Mouse (Mus musculus) adrenal gland, postnatal 10 days (tissue): ENCODE results near the gene Tspan9. TPM values are rescaled to one million over a fixed set of nuclear protein-coding genes. Genes with fewer than 3 reads are reported as not detected.
A peak's percentile ranks its signal among the peaks of the same experiment; 100 is the strongest.

Source experiments
- DNase-seq: peaks from one replicate; pipeline ENCODE4 v3.0.0; 2021; ENCODE audit warnings: mixed read lengths
- total RNA-seq, 2 experiments: library from RNA; stranded (reverse); gene quantifications; 2 replicates each; pipeline ENCODE4 v1.2.3; 2021

The Tspan9 gene
- total RNA-seq, 2 experiments from 2014 or later, result 55.8 to 66.3 TPM

DNA sequence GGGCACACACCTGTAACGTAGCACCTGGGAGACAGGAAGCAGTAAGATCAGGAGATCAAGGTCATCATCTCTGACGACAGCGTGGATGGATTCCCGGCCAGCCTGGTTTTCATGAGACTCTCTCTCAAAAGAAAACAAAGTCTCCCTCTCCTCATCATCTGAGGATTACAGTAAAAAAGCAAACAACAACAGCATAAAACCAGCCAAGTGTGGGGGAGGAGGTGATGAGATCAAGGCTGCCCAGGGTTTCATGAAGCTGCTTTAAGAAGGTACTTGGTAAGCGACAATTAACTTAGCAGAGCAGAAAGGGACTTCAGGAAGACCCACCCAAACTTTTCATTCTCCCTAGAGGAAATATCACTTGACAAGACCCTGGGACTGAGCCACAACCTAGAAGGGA lies 39.5 kb downstream of the Tspan9 start:
- no peak for DNase-seq

DNA sequence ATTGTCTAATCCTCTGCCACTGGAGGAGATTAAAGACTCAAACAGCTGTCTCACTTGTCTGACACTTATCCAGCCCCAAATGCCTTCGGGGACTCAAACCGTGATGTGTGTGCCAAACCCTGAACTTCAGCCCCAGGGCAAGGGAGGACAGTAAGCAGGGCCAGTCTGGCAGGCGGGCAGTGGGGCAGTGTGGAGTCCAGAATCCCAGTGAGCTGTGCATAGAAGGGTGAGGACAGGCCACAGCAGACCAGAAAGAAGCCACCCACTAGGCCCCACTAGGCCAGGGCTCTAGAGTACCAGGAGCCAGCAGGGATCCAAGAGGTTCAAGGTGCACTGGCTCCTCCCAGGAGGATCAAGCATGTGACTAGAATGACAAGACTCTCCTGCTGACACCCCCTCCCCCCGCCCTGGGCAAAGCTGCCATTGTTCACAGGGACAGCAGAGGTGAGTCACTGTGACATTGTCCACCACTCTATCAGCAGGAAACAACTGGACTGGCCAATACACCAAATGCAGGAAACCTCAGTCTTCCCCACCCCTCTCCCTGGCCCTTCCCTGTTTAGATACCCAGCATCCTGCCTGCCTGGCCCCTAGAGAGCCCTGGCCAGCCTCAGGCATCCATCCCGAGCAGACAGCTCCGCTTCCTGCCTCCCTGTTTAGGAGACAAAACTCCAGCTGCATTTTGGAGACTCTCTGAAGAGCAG lies 40.9 kb downstream of the Tspan9 start:
- peak; percentile 73 for DNase-seq

DNA sequence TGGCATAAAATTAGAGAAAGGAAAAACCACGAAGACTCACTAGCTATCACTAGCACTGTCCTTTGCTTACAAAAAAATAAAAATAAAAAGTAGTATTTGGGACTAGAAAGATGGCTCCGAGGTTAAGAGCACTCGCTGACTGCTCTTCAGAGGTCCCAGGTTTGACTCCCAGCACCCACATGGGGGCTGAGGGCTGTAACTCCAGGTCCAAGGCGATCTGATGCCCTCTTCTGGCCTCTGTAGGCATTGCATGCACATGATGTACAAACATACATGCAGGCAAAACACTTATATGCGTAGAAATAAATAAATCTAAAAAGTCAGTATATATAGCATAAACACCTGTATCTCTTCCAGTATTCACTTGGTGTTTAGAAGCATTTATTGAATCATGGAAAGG lies 43.5 kb downstream of the Tspan9 start:
- DNase-seq, result no peak

DNA sequence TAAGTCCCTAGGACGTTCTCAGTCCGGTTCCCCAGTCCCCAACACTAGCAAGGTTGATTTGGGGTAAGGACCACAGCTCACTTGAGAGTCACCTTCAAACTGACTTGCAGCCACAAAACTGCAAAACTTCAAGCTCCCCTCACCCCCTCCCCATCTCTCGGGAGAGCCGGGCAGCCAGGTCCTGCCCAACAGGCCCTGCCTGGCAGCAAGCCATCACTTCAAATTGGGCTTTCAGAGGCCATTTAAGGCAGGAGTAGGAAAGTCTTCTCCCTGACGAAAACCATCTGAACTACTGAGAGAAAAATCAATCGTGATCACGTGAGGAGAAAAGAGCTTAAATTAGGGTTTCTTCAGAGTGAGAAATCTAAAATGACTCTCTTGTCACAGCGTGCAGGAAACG lies 44.2 kb downstream of the Tspan9 start:
- peak; percentile 51 for DNase-seq

DNA sequence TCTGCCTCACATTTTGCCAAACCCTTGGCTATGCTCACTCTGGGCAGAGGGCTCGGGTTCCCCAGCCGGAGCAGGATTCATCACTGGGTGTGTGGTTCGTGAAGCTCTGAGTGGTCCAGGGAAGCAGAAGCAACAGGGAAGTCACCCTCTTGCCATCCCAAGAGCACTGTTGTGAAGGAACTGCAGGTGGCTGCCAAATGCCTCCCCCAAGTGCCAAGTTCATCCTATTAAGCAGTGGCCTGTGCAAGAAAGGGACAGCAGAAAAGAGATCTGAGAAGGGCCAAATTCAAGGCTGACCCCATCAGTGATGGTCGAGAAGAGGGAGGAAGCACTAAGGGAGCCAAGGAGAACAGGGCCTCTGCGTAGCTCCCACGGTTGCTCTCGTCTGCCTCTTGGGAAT lies 46.9 kb downstream of the Tspan9 start:
- DNase-seq, result no peak

DNA sequence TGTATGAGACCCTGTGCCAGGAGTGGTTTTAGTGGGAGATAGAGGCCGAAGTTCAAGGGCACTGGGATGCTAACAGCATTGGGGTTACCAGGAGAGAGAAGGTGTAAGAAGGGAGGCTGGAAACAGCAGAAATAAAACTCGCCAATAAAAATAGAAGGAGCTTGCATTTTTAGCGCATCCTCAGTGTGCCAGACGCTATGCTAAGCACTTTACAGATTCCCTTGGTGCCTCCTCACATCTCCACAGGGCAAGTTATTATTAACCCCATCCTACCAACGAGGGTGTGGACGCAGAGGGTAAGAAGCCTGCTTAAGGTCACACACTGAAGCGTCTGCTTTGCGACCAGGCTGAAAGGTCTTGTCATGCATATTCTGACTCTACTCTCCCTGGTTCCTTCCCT lies 47.5 kb downstream of the Tspan9 start:
- DNase-seq, result no peak

- no peak for DNase-seq
Measured at GRCm38 (mm10) chr6:128095131-128095530, 48.3 kb downstream of the Tspan9 start.

- DNase-seq, result no peak
Measured at GRCm38 (mm10) chr6:128093856-128094628, 49.4 kb downstream of the Tspan9 start.

DNA sequence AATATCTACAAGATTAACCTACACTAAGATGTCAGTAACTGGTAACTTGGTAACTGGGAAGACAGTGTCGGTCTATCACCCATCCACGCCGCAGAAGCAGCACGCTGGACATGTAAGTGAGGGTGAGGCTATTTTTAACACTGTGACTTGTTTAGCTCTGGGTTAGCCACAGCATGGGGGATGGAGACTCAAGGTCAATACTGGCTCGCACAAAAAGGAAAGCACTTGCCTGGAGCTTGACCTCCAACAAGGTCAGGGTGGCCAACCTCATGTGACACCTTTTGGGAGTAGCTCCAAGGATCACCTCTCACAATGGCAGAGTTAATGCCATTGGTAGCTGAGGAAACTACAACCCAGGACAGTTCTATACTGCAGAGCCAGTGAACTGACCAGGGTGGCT lies 50.8 kb downstream of the Tspan9 start:
- no peak for DNase-seq

DNA sequence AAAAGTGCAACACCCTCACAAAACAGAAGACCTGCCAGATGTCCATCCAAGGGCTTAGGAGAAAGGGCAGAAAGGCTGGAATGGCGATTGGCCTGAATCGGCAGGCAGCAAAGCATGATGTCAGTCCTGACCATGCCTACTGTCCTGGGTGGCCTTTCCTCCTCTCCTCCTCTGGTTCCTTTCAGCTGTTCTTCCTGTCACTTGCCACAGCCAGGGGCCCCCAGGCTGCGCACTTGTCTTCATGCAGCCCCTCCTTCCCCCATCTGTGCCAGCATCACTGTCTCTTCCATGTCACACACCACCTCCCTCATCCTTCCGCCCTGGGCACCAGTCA lies 51.6 kb downstream of the Tspan9 start:
- DNase-seq, result no peak

- DNase-seq, result peak; percentile 59
Measured at GRCm38 (mm10) chr6:128090985-128091832, 52.2 kb downstream of the Tspan9 start.

DNA sequence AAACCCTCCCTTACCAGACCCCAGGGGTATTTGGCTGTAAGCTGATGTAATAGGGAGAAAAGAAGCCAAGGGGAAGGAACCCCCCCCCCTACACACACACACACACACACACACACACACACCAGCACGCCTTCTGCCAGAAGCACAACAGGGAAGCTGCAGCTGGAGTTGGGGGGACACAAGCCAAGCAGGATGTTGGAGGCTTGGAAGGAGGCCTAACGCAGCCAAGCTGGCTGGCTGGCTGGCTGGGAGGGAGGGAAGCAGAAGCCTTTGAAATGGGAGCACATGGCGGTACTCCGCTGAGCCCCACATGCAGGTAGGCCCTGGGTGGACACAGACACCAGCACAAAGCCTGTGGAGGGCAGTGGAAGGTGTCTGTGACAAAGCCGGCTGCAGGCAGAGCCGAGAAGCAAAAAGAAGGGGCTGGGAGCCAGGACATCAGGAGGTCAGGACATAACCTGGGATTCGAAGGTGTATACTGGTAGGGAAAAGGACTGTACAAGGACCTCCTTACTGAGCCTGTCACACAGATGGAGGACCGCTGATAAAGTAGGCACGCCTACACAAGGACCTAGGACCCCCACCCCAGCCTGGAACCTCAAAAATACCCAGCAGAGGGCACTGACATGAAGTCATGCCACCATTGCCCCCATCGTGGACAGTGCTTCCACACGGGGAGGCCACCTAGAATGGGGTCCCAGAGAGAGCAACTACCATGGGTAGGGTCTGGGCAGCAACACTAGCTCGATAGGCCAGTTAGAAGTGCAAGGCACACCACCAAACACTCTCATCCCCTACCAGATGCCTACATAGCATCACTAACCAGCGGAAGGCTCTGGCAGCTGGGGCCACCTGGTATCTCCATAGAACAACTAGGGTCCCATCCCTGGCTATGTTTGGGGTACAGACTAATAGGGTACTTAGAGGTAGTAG lies 53.4 kb downstream of the Tspan9 start:
- no peak for DNase-seq

GRCm38 (mm10) chr6:128088746-128089523 lies 54.5 kb downstream of the Tspan9 start:
- DNase-seq, result no peak

DNA sequence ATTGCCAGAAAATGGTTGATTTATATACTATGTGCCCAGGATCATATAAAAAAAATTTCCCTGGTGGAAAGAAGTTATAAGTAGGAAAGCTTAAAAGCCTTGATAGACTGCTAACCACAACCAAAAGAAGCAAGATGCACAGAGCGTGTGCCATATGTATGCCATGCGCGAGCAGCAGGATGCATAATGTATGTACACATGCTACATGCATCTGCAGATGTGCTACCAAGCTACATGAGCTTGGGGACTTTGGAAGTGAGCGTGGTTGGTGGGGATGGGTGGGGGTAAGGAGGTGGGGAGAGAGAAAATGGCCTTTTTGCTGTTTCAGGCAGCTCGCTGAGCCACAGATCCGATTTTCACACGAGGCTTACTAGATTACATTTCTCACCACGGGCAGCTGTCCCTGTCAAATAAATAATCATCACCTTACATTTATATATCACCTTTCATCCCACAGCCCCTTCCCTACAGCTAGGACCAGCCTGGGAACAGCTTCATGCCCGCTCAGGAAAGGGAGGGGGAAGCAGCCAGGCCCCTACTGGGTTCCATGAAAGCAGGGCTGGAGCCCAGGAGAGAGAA lies 57.8 kb downstream of the Tspan9 start:
- DNase-seq, result no peak

DNA sequence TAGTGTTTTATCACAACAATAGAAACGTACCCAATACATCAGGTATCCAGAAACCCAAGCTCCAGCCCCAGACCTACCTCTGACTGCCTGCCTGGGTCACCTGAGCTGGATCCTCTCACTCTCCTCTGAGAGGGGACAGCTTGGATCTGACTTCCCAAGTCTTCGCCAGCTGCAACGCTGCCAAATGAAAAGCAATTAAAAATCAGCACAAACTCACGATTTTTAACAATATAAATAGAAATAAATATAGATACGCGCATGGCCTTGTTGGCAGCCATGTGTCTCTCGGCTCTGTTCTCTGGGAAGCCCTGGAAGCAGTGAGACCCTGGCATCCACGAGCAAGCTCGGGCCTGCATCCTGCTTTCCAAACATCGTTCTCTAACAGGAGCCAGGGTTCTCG lies 60.1 kb downstream of the Tspan9 start:
- DNase-seq, result no peak

DNA sequence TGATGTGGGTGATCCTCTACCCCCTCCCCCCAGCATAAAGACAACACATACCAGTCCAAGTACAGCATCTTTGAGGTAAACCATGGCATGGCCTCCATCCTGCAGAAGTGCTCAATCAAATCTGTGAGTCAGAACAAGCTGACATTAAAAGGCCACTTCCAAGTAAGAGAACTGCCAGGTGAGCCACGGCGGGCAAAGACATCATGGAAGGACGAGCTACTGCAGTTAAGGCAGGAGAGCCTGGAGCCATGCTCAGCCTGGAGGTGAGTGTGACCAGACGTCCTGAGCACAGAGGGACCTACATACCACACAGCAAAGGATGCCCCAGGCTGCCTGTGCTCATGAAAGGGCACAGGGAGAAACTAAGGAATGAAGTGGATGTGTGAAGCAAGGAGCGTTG lies 61.6 kb downstream of the Tspan9 start:
- no peak for DNase-seq

- no peak for DNase-seq
Measured at GRCm38 (mm10) chr6:128081293-128081692, 62.1 kb downstream of the Tspan9 start.

DNA sequence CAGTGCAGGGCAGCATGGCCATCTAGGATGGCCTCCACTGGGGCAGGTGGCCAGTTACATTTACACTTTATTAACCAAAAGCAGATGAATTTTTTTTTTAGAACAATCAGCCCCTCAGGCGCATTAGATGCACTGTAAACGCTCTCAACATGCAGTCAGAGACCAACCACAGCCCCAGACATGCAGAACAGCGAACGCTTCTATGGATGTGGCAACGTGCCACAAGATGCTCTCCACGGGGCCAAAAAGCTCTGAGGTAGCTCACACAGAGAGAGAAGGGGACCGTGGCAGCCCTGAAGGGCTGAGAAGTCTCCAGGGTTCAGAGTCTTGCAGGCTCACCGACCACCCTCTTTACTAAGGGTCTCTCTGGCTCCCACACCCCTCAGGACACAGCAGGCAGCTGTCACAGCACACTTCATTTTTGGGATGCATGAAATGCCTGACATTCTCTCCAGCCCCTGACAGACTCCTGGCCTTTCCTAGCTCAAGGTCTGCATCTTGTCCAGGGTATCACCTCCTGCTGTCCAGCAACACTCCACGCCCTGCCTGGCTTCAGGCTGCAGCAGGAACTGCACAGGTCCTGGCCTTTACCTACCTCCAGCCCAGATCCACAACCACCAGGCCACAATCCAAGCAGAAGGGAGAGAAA lies 63.7 kb downstream of the Tspan9 start:
- DNase-seq, result no peak

- DNase-seq, result no peak
Measured at GRCm38 (mm10) chr6:128078508-128078907, 64.9 kb downstream of the Tspan9 start.
